Mouse (Mus musculus) brain, embryonic 18.5 days (tissue): ENCODE data around the gene Ndufb2.

Experiments
- DNase-seq: peaks from one replicate; pipeline ENCODE4 v3.0.0-alpha.2; 2012; ENCODE audit warnings: low read depth, low spot score

Ndufb2 gene

DNA sequence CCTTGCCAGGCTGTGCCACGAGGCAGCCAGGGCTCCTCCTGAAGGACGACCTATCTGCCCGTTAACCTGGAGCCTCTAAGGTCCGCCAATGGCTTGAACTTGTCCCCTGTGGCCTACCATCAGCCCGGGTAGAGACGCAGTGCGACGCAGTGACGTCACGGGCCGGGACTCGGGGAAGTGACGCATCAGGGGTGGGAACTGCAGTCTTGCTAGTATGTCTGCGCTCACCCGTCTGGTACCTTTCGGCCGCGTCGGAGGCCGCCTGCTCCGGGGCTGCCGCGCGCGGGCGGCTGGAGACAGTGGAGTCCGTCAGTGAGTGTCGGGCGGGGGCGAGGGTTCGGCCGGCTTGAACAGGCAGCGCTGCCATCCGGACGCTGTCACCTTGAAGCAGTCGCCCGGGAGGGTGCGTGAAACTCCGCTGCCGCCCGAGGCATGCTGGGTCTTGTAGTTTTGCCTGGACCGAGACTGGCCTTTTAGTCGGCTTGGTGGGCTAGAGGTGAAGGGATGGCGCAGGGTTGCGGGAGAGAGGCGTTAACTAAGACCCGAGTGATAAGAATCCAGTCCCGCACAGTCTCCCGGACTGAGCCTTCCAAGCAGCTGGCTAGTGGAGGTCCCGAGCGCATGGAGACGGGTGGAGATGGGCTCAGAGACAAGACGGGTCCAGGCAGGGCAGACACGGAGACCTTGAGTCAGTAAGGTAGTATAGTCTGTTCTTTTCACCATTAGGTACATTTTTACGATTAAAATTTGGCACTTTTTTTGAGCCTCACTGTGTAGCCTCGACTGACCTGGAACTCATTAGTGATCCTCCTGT lies at the start of gene Ndufb2:
TSS of gene Ndufb2 (plus strand) at position 174 of the 814 bp plus-strand sequence.
- DNase-seq = peak; percentile 89

DNA sequence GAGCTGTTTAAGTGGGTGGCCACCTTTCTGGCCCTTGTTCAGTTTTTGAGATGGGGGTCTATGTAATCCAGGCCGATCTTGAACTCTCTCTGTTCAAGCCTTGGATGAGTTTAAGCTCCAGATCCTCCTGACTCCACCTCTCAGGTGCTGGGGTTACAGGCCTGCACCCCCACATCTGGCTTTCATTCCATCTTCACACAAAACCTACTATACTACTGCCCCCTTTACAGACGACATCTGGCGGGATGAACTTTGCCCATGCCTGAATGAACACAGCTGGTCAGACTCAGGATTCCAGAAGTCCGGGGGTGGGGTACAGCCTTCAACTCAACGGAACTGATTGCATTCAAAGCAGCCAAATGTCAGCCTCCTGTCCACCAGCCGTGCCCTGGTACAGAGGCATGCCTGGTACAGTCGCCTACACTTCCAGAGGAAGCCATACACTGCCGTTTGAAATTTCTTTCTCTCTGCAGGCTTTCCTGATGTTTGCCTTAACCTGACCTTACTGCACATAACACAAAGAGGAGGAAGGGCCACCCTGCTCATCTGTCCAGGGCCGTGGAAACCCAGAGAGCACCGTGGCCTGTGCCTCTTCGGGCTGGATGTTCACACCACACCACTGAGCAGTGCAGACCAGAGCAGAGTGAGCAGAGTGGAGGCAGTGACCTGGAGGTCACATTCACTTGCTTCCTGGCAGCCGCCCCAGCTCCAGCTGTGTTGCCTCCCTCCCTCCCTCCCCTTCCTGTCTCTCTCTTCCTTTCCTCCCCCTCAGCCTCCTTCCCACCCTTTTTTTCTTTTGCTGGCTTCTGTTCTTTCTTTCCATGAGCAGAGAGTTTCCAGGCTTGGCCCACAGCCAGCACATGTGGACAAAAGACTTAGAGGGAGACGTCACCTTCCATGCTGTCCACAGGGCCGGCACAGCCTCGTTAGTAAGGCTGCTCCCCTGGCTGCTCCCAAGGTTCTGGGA lies 49.5 kb upstream of the Ndufb2 start:
- no peak for DNase-seq

DNA sequence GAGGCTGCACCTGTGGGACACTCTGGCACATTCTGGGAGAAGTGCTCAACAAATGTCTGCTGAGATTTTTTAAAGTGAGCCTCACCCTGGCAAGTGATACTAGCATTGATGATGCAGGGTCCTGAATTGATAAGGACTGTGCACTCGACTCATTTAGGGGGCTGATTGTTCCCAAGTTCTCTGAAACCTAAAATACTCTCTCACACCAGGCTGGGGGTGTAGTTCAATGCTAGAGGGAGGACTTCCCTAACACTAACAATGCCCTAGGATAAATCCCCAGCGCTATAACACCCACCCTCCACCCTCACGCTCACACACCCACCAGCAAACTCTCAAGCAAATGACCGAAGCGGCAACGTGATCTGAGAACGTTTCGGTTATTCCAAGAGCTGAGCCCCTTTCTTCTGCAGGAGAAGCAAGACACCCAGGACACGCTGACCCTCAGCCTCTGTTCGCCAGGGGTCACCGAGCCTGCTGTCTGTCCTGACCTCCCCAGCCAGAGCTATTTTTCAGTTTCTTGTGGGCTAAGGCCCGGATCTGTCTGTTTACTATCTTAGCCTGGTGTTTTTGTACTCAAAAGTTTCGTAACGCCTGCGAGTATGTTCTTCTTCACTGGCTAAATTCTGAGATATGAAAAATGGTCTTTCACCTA lies 48.5 kb upstream of the Ndufb2 start:
- no peak for DNase-seq

DNA sequence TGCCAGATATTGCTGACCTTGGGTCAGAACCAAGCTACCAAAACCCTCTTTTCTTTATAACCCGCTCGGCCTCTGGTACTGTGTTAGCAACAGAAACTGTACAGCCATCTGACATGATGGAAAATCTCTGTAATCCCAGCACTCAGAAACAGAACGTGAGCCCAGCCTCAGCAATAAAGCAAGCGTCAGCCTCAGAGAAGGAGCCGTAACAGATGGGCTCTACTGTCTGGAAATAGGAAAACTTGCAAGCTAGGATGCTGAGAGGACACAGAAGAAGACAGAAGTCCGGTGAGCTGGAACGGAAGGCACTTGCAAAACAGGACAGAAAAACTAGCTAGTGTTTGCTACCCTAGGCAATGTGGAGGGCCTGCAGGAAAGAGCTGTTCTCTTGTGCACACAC lies 46.9 kb upstream of the Ndufb2 start:
- no peak for DNase-seq

DNA sequence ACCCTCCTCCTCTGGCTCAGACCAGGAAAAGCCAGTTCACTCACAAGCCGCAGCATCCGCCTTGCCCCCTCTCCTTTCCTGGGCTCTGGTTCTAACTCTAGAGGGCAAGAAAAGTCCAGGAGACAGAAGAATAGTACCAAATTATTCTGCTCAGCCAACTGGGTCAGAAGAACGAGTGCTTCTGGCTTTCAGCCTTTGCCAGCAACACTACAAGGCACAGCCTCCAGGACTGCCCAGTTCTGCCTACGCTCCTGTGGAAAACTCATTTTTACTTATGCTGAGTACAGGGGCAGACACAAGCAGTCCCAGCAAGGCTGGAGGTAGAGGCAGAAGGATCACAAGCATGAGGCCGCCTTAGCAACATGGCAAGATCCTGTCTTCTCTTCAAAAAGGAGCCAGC lies 44.3 kb upstream of the Ndufb2 start:
- no peak for DNase-seq

DNA sequence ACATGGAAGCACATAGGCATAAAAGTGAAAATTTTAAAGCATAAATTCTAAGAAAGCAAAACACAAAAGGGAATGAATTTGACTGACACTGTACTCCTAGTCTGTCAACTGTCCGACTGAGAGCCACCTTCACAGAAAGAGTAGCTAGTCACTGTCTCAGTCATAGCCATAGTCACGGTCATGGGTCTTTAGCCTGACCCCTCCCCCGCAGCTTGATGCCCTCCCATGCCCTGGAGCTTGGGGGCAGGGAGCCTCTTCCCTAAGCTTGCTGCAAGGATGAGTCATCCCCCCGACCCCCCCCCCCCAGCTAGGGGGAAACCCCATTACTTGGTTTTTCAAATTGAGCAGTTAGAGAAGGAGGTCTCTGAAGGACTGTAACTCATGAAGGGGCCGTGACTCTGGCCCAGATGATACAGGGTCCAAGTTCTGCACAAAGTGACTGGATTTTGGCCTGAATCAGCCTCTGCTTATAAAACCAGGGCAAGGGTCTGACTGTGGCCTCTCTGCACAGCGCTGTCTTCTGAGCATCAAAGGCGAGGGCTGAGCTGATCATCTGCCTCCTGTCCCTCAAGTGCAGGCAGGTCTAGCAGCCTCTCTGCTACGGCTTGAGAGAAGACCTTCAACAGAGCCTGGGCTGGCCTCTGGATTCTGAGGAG lies 40.3 kb upstream of the Ndufb2 start:
- DNase-seq = no peak

DNA sequence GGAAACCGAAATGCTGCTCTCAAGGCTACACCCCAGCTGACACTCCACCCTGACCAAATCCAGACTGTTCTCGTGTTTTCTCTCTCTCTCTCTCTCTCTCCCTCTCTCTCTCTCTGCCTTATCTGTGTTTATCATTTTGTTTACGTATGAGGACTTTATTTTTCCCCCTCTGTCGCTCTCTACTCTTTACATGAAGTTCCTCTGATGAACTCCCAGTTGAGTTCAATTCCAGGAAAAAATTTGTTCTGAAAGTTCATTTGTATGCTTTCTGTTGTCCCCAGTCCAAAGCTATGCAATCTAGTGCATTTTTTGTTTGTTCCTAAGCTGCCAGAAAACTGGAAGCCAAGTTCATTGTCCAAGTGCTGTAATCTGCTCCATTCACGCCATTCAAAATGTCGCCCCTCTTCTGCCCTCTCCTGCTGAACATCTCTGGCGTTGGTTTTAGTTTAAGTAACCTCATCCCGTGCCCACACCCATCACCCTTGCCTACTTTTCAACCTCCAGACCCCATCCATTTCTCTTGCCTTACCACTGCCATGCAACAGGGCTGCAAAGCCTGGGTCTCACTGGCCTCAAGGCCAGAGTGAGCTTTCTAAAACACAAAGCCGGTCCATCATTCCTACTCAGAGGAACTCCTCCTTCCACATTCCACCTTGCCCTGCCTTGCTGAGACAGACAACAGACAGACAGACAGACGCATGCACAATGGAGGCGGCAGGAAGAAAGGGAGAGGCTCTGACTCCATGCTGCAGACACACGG lies 37.3 kb upstream of the Ndufb2 start:
- no peak for DNase-seq

DNA sequence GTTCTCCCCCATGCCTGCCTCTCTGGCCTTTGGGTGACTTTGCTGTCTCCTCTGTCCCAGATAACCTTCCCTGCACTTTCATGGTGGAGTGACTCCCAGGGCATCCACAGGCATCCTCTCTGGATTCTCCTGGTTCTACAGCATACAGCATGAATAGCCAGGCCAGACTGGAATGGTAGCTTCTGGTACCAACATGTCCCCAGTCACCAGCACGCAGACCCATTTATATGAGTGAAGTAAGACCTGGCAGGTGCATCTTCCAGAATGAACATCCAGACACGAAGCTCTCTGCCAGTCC lies 36.8 kb upstream of the Ndufb2 start:
- no peak for DNase-seq

DNA sequence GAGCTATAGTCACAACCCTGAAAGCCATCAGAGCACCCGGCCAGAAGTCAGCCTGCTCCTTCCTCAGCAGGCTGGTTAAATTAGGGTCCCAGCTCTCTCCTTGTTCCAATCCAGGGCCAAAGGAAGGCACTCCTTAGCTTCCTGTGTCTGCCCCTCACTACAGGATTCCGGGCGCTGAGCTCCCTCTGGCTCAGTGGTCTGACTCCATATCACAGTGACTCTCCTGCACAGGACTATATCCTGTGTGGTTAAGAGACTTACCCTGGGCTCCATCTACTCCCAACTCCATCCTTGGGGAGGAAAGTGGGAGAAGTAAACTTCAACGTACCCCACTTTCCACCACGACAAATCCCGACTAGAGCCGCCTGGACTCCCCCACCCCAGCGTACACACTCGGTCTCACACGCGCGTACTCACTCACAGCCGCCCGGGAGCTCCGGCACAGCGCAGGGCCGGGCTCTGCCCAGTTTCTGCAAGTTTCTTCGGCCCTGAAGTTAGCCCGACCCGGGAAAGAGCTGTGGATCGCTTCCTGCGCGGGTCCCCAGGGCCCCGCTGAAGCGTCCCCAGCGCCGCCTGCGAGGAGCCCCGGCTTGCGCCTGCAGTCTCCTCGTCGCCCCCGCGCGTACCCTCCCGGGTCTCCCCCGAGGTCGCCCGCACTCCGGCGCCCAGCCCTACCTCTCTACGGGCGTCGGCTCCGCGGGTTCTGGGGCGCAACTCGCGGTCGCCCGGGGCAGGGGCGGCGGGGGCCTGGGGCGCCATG lies 35.3 kb upstream of the Ndufb2 start:
- no peak for DNase-seq

DNA sequence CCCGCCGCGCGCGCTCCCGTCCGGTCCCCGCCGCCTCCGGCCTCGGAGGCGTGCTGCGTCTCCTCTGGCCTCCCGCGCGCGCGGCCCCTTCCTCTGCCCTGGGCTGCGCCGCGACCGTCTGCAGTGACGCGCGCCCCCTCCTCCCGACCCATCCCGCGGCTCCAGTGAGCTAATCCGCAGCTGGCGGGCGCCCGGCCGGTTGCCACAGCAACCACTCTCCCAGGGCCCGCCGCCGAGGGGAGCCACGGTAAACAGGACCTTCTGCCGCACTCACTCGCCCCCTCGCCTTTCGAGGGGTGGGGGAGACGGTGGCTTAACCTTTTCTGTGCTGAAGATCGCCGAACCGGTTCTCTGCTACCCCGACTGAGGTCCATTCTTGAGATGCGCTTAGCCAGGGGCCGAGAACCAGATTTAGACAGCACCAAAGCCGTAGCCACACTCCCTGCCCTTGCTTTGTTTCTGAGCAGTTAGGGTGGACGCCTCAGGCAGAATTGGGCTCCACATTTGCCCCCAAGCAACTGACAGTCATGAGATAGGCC lies 34.6 kb upstream of the Ndufb2 start, which contains the start of gene Dennd2a:
TSS of gene Dennd2a (minus strand) at position 145 of the 539 bp plus-strand sequence.
- peak; percentile 66 for DNase-seq

DNA sequence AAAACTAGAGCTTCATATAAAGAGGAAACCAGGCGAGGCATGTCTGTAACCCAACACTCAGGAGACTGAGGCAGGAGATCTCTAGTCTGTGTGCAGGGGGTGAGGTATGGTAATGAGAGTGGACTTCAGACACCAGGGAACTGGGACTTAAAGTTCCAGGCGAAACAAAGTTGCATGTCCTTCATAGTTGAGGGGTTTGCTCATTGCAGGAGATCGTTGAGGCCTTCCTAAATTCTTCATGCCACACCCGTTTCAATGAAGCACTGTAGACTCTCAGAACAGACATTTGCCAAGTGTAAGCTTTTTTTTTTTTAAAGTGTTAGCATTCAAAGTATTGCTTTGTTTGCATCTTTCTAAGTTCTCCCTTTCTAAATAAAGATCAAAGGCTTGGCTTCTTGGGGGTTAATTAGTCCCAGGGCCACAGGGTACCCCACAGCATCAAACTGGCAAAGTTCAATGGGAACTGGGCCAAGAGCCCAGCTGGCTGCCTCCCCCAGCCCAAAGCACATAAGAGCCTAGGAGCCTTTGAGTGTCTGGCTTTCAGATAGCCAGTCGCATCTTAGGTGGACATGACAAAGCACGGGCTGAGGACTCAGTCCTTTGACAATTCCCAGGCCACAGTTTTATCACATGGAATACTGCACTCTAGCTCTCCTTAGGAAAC lies 33.0 kb upstream of the Ndufb2 start:
- no peak for DNase-seq

DNA sequence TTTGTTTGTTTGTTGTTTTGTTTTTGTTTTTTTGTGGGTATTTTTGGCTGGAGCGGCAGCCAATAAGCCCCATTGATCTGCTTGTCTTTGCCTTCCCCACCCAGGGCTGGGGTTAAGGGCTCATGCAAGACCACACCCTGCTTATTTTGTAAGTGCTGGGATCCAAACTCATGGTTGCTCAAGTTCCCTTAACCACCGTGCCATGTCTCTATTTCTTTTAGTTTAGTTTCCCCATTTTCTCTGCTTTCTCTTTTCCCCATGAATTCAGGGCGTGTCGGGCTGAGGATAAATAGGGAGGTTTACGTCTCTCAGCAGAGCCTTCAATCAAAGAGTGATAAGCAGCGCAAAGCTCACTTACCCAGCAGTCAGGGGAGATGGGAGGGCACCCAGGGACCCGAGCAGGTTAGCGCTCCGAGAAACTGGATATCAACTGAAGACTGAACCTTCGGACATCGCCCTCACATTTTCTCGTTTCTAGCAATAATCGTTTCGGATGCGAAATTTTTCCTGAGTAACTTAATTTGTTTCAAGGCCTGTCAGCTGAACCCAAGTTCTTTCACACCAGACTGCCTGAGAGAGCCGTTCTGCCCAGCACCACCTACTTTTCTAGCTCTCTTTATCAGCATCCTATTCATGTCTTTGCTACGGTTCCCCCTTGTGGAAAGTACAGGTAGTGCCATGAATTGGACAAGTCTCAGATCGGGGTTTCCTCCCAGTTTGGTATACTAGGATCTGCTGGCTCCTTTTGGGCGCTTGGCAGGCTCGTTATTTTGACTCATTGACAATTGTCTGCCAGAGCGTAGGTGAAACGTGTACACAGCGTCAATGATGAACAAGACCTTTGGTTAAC lies 30.0 kb upstream of the Ndufb2 start:
- peak; percentile 74 for DNase-seq

DNA sequence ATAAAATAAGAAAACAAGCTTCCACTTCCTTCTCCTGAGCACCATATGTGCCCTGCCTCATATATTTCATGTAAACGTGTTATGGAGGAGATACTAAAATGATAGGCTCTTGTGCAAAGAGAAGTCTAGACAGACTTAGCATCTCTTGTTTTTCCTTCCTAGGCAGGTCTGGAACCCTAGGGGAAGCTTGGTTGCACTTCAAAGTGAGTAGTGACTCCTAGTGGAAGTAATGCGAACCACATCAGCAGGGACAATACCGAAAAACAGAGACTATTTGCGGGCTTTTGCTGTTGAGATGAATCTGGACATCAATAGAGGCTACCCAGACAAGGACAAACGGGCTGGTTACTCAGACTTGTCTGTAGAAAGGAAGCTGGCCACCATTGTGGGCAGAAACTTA lies 24.8 kb upstream of the Ndufb2 start:
- DNase-seq = no peak

DNA sequence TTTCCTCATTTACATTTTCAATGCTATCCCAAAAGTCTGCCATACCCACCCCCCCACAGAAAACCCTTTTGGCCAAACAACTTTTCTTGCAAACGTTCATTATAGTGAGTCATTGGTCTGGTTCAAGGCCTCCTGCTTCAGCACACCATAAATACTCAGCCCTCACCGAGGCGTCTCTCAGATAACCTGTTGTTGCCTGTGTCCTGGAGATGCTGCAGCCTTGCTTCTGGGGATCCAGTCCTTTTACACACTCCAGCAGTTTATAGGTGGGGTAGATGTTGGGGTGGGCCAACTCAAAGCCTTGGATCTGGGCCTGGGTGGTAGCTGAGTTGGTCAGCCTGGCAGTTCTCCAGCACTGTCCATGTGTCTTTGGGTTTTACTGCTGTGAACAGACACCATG lies 21.9 kb upstream of the Ndufb2 start:
- no peak for DNase-seq

DNA sequence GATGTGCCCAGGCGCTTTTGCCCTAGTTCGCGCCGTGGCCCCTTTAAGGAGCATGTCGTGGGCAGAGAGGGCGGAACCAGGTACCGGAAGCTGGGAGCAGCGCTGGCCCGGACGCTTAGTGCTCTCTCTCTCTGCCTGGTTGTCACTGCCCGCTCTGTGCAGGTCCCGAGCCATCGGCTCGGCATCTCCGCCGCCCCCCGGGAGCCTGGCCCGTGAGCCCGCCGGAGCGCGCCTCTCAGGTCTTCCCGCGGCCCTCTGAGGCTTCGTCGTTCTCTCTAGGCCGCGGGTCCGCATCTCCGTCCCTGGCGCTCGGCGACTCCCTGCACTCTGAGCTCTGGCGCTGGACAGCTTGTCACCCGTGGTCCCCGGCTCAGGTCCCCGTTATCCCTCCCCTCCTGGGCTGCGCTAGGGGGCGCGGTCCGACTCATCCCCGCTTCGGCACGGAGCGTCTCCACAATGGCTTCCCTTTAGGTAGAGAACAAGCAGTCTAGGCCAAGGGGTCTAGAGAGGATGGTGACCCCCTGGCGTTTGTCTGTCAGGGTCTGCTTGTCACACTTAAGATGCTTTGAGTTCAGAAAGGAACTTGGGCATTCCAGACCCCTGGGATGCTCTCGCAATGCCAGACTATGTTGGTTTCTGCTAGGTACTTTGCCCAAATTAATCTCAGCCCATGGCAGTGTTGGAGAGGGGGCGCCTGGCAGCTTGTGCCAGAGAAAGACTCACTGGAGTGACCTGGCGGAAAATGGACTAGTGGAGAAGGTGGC lies 18.4 kb upstream of the Ndufb2 start, which contains the start of gene Adck2:
TSS of gene Adck2 (plus strand) at position 83 of the 764 bp plus-strand sequence.
- no peak for DNase-seq

DNA sequence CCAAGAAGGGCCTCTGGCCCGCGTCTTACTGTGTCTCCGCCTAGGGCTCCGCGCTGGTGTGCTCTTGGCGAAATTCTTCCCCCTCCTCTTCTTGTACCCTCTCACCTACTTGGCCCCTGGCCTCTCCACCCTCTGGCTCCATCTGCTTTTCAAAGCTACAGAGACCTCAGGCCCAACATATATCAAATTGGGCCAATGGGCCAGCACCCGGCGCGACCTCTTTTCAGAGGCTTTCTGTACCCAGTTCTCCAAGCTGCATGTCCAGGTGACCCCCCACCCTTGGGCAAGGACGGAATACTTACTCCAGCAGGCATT lies 17.9 kb upstream of the Ndufb2 start:
- no peak for DNase-seq

DNA sequence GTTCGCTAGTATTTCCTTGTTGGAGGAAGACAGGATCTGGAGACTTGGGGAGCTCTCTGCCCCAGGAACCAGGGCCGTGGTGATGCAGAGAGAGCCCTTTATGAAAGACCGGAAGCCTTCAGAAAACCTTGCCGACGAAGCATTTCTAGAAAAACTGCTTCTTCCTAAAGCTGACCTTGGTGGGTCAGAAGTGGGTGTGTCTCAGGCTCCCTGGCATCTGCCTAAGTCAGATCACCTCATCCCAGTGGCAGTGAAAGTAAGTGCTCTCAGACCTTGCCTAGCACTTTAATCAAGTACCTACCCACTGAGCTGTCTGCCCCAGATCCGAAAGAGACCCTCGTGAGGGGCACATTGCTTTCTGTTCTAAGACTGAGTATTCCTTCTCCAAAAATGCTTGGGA lies 17.4 kb upstream of the Ndufb2 start:
- DNase-seq = no peak

DNA sequence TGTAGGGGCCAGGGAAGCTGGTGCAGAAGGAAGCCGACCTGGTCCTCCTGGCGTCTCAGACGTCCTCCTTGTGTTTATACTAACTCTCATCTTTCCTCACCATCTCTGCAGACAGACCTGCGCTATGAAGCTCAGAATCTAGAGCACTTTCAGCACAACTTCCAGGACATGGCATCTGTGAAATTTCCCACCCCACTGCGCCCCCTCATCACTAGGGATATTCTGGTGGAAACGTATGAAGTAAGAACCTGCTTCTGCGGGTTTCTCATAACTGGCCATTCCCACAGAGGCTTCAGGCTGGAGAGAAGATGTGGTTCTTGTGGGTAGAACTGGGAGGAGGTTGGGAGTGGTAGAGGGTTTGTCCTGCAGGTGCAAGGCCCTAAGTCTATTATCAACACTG lies 12.8 kb upstream of the Ndufb2 start:
- DNase-seq = no peak
